Mouse (Mus musculus): Measurements from ENCODE around the gene Itgb6. TPM values are rescaled to one million over a fixed set of nuclear protein-coding genes. Genes with fewer than 3 reads are reported as not detected.

The Itgb6 gene
- polyA plus RNA-seq, 1 experiment from 2014 or later, result 0.09 TPM

DNA sequence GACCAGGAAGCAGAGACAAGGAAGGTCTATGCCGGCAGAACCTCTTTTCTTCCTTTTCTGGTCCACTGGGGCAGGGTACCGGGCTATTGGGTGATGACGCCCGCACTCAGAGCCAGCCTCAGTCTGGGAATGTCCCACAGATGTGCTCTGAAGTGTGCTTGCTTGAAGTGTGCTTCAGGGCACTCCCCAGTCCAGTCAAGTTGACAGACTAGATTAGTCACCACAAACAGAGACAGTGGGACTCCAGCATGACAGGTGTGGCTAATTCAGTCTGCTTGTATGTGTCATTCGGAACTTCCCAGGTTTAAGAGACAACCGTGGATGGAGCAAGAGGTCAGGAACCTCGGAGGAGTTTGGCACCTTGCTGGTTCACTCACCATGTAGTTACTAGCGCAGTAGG lies 27.9 kb downstream of the Itgb6 start:
- WGBS, result 86% methylated on average over 8 of the region's 8 CpGs
- no peak overlapping the region for H3K4me2 ChIP-seq
- no peak overlapping the region for H3K4me3 ChIP-seq
- no peaks in the 10 kb centered on the region for H3K9me3 ChIP-seq
- H3K36me3 ChIP-seq (replicated peaks), result no peaks in the 10 kb centered on the region
- ATAC-seq (replicated peaks), result no peak
- H3K27me3 ChIP-seq (replicated peaks), result no peaks in the 10 kb centered on the region
- H3K4me1 ChIP-seq, result no peaks in the 10 kb centered on the region; the same call in 1 of the 2 replicates
- no peak overlapping the region for H3K27ac ChIP-seq
- no peak overlapping the region for H3K9ac ChIP-seq

DNA sequence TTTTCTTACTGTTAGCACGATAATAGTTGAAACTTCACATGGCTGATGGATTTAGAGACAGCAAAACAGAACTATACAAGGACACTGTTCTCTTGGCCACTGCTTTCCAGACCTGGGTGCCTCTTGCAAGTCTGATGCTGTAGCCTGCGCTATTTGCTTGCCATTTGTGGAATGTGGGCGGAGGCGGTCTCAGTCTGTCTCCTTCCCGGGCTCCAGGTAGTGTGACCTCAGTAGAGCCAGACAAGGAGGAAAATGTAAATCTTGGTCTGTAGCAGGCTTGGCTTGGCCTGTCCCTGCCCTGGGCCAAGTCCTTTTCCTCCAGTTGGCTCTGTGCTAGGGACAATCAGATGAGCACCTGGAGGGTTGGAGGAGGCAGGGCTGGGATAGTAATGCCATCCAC lies 30.2 kb downstream of the Itgb6 start:
- H3K4me3 ChIP-seq, result no peak overlapping the region
- H3K9ac ChIP-seq, result no peak overlapping the region
- no peak overlapping the region for H3K27ac ChIP-seq
- no peaks in the 10 kb centered on the region for H3K27me3 ChIP-seq (replicated peaks)
- WGBS, result 85% methylated on average over 5 of the region's 5 CpGs
- no peak overlapping the region for H3K4me2 ChIP-seq
- H3K36me3 ChIP-seq (replicated peaks), result no peaks in the 10 kb centered on the region
- no peak for ATAC-seq (replicated peaks)
- no peaks in the 10 kb centered on the region for H3K4me1 ChIP-seq
- H3K9me3 ChIP-seq, result no peaks in the 10 kb centered on the region

DNA sequence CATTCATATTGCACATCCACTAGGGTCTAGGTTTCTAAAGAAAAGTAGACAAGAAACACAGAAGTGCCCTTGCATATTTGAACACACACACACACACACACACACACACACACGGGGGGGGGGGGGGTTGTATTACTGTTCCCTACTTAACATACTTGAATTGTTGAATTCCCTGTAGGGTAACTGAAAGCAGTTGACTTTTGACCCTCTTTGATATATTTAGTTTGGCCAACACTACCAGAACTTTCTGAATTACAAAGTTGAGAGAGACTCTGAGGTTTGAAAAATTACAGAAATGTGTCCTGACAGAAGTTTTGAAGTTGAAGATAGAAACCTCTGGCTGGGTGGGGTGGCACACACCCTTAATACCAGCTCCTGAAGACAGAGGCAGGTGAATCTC lies 32.2 kb downstream of the Itgb6 start:
- Histone ChIP-seq H3K27me3 (replicated peaks) (no peaks in the 10 kb centered on the region), H3K27ac (no peak overlapping the region), H3K4me1 (no peaks in the 10 kb centered on the region), H3K4me3 (no peak overlapping the region), H3K9ac (no peak overlapping the region), H3K4me2 (no peak overlapping the region), H3K9me3 (no peaks in the 10 kb centered on the region), H3K36me3 (replicated peaks) (no peaks in the 10 kb centered on the region)
- 63% methylated on average over 1 of the region's 1 CpGs for WGBS
- ATAC-seq (replicated peaks), result no peak

DNA sequence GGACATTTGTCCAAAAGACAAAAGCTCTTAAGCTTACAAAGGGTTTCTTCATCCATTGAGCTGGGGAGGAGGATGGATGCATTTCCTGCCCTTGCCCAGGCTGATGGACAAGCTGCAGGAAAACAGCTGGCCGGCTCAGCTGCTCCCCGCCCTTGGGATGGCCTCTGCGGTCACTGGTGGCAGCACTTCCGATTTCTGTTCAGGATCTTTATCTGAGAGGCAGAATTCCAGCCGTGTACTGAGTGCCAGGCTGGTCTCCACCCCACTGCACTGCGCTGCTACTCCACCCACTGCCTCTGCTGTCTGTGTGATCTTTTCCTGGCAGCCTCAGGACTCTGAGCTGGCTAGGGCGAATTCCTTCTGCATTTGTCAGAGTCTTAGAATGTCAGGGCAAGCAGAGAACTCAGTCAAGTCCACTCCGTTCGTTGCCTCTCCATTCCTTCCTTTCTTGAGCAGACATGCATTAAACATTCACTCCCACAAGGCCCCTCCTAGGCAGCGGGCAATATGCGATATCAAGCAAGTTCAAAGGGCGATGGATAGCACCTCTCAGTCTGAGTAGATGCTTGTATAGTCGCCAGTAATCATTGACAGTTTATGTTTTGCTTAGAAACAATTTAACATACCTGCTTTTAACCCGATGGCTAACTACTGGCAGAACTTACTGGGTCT lies 33.4 kb downstream of the Itgb6 start:
- H3K27me3 ChIP-seq (replicated peaks), result no peaks in the 10 kb centered on the region
- no peaks in the 10 kb centered on the region for H3K9me3 ChIP-seq
- no peak overlapping the region for H3K4me3 ChIP-seq
- 54% methylated on average over 14 of the region's 14 CpGs for WGBS
- H3K9ac ChIP-seq, result no peak overlapping the region
- H3K4me2 ChIP-seq, result no peak overlapping the region
- no peaks in the 10 kb centered on the region for H3K4me1 ChIP-seq
- ATAC-seq (replicated peaks), result 0 out of 2 replicates have a peak, but pooled peaks have one; percentile 30
- H3K36me3 ChIP-seq (replicated peaks), result no peaks in the 10 kb centered on the region
- no peak overlapping the region for H3K27ac ChIP-seq

DNA sequence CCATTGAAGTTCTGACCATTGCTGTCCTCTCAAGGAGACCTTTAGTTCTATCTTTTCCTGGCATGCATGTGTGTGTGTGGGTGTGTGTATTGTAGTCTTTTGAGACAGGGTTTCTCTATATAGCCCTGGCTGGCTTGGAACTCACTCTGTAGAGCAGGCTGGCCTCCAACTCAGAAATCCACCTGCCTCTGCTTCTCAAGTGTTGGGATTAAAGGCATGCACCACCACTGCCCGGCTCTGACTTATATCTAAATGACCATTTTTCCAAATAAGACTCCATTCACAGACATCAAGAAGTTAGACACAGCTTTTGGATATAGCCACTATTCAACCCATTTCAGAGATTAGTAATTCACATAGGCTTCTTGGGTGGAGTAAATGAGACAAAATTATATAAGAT lies 34.3 kb downstream of the Itgb6 start:
- no peak overlapping the region for H3K4me2 ChIP-seq

DNA sequence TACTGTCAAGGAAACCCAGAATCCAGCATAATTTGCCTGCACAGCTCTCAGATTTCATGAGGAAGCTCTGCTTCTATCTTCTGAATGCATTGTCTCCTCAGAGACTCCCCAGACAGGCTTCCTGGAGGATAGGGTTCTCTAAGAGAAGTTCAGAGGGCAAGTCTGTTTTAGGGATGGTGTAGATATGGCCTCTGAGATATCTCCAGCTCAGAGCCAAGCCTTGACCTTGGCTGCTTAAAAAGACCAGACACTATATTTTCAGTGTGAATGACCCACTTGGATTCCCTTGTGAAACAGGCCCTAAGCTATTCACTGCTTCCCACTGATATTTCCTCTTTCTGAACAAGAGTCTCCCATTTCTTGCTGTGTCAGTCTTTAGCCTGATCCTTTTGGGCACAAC lies 36.5 kb downstream of the Itgb6 start:
- no peak overlapping the region for H3K27ac ChIP-seq
- H3K27me3 ChIP-seq (replicated peaks), result no peaks in the 10 kb centered on the region
- H3K4me1 ChIP-seq, result no peaks in the 10 kb centered on the region
- ATAC-seq (replicated peaks), result no peak
- no peak overlapping the region for H3K4me2 ChIP-seq
- no peak overlapping the region for H3K4me3 ChIP-seq
- no peak overlapping the region for H3K9ac ChIP-seq
- no peaks in the 10 kb centered on the region for H3K36me3 ChIP-seq (replicated peaks)
- H3K9me3 ChIP-seq, result no peaks in the 10 kb centered on the region

More for the DNA sequence above, 34.3 kb downstream of the Itgb6 start:
- H3K9me3 ChIP-seq, result no peaks in the 10 kb centered on the region
- no peak overlapping the region for H3K27ac ChIP-seq
- ATAC-seq (replicated peaks), result no peak
- 82% methylated on average over 1 of the region's 1 CpGs for WGBS
- no peaks in the 10 kb centered on the region for H3K36me3 ChIP-seq (replicated peaks)
- no peak overlapping the region for H3K4me3 ChIP-seq
- no peaks in the 10 kb centered on the region for H3K4me1 ChIP-seq
- H3K9ac ChIP-seq, result no peak overlapping the region
- H3K27me3 ChIP-seq (replicated peaks), result no peaks in the 10 kb centered on the region

DNA sequence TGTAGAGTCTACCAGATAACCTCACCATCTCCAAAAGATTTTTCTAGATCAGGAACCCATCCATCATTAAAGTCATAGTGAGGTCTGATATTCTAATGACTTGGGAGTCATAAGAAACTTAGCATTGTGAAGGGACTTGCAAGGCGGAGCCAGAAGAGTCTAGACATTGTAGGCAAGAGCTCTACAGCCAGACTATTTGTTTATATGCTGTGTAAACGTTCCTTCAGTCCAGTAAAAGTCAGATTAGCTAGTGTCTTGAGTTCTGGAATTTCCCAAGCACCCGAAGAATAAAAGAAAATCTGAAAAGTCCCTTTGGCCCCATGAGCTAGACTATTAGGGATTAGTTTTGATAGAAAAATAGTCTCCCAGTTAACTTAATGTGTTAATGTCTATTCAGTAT lies 38.3 kb downstream of the Itgb6 start:
- Histone ChIP-seq H3K4me3 (no peak overlapping the region), H3K4me1 (no peaks in the 10 kb centered on the region), H3K27ac (no peak overlapping the region), H3K4me2 (no peak overlapping the region), H3K27me3 (replicated peaks) (no peaks in the 10 kb centered on the region), H3K36me3 (replicated peaks) (no peaks in the 10 kb centered on the region), H3K9ac (no peak overlapping the region), H3K9me3 (no peaks in the 10 kb centered on the region)
- no peak for ATAC-seq (replicated peaks)
- WGBS, result 81% methylated on average over 3 of the region's 3 CpGs

DNA sequence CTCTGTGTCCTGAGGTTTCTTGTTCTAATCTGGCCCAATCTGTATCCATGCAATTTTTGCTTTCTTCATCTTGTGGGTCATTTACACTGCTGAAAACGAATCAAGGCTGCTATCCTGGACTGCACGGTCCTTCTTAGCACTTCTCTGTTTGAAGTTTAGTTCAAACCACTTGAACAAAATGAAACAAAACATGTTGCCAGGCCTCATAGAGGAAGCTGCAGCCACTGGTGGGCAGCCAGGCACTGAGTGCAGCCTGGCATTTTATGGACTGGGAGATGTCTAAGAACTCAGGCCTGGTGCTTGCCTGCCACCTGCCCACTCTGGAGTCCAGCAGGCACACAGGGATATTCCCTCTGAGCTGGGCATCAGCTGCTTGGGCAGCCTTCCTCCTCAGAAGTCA lies 39.9 kb downstream of the Itgb6 start:
- WGBS, result 81% methylated on average over 2 of the region's 2 CpGs
- no peaks in the 10 kb centered on the region for H3K9me3 ChIP-seq
- no peak overlapping the region for H3K9ac ChIP-seq
- H3K36me3 ChIP-seq (replicated peaks), result no peaks in the 10 kb centered on the region
- no peak overlapping the region for H3K27ac ChIP-seq
- no peaks in the 10 kb centered on the region for H3K27me3 ChIP-seq (replicated peaks)
- no peaks in the 10 kb centered on the region for H3K4me1 ChIP-seq
- no peak overlapping the region for H3K4me3 ChIP-seq
- no peak for ATAC-seq (replicated peaks)
- no peak overlapping the region for H3K4me2 ChIP-seq

DNA sequence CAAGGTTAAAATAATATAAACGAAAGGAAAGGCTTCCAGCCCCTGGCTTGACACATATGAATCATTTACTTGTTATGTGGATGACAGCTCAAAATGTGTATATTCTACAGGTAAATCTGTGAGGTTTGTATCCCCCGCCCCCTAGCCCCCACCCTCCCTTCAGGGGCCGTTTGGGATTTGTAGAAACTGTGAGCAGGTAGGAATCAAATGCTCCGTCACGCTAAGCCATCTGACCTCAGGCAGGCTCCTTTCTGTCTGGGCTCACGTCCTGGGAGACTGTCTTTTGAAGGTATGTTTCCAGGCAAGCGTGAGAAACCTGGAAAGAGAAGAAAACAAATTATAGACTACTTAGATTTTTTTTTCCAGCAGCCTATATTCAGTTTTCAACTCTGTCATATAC lies 48.0 kb downstream of the Itgb6 start:
- no peak for ATAC-seq (replicated peaks)
- H3K4me2 ChIP-seq, result no peak overlapping the region
- H3K27ac ChIP-seq, result no peak overlapping the region
- no peaks in the 10 kb centered on the region for H3K27me3 ChIP-seq (replicated peaks)
- no peak overlapping the region for H3K9ac ChIP-seq
- 57% methylated on average over 7 of the region's 7 CpGs for WGBS
- H3K4me1 ChIP-seq, result peaks cover 10% of the 10 kb centered on the region
- H3K36me3 ChIP-seq (replicated peaks), result no peaks in the 10 kb centered on the region
- H3K4me3 ChIP-seq, result no peak overlapping the region
- H3K9me3 ChIP-seq, result no peaks in the 10 kb centered on the region

DNA sequence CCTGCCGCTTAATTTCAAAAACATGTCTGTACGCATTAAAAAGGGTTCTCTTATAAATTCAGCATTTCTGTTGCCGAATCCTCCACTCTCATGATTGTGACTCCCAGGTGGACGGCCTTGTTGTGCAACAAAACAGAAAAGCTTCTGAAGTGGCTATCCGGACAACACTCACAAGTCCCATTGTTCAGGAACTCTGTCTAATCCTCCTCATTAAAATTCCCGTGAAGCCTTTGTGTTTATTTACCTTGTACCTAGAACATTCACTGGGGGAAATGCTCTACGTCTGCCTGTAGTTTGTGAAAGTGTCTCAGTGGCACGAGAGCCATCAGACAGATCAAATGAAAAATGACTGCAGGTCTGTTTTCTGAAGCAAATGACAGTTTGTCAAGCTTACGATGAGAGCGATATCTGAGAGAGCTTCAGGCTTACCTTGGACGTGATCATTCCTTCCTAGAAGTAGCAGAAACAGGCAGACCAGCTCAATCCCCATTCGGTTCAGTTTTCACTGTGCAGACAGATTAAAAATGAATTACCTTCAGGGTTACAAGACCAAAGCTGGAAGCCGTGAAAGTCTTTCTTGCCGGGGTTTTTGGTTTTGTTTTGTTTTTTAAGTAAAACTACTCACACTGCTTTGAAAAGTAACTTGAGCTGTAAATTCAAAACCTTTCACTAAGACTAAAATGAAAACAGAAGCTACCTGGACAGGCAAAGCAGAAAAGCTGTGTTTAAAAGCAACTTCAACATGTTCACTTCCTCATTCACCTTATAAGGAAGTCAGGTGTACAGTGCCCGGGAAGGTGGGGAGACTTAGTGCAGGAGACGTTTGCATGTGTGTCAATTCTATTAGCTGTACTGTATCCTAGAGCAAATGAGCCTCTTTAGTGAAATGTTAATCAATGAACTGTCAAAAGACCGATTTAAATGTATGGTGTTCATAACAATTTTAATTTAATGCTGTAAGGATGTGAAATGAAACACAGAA lies 49.2 kb downstream of the Itgb6 start:
- H3K9me3 ChIP-seq, result no peaks in the 10 kb centered on the region
- no peaks in the 10 kb centered on the region for H3K36me3 ChIP-seq (replicated peaks)
- H3K4me1 ChIP-seq, result peaks cover 10% of the 10 kb centered on the region
- no peaks in the 10 kb centered on the region for H3K27me3 ChIP-seq (replicated peaks)
- no peak for ATAC-seq (replicated peaks)
- H3K9ac ChIP-seq, result no peak overlapping the region
- 25% methylated on average over 17 of the region's 17 CpGs for WGBS
- H3K27ac ChIP-seq, result no peak overlapping the region
- peak overlapping the region; percentile 4; the same call in 1 of the 2 replicates for H3K4me2 ChIP-seq
- H3K4me3 ChIP-seq, result no peak overlapping the region

DNA sequence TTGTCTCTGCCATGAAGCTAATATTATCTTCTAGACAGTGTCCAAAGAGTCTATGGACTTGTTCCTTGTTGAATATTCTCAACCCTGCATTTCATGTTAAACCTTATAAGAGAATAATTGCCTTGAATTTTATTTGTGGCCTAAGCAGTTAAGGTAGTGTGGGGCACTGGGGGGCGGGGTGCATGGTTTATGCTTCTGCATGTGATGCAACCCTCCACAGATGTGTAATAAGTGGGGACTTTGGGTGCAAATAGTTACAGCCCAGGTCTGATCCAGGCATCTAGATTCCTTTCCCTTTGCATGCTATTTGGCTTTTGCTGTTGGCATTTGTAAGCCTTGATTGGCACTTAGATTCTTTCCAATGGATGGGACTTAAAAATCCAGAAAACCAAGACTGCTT lies 51.2 kb downstream of the Itgb6 start:
- Histone ChIP-seq H3K4me1 (peaks cover 10% of the 10 kb centered on the region), H3K4me3 (no peak overlapping the region), H3K4me2 (no peak overlapping the region), H3K9ac (no peak overlapping the region), H3K27ac (no peak overlapping the region), H3K36me3 (replicated peaks) (no peaks in the 10 kb centered on the region), H3K9me3 (no peaks in the 10 kb centered on the region), H3K27me3 (replicated peaks) (no peaks in the 10 kb centered on the region)
- ATAC-seq (replicated peaks), result no peak
- WGBS, result 77% methylated on average over 1 of the region's 1 CpGs

DNA sequence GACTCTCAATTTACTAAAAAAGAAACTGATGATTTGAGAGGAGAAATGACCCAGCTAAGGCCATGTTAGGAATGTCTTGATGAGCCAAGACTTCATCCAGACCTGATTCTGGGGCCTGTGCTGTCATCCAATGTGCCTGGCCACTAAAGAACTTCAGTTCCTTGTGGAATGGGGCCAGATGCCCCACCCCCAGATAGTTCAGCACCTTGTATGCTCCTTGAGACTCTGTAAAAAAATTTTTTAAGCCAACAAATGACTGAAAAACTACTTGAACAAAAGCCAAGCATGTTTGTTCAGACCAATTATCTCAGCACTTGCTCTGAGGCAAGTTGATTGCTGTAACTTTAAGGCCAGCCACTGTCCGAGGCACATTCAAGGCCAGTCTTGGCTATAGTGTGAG lies 59.4 kb downstream of the Itgb6 start:
- Histone ChIP-seq H3K4me1 (no peaks in the 10 kb centered on the region), H3K9me3 (no peaks in the 10 kb centered on the region), H3K36me3 (replicated peaks) (no peaks in the 10 kb centered on the region), H3K27me3 (replicated peaks) (no peaks in the 10 kb centered on the region), H3K27ac (no peak overlapping the region), H3K4me3 (no peak overlapping the region), H3K4me2 (no peak overlapping the region), H3K9ac (no peak overlapping the region)
- 84% methylated on average over 1 of the region's 1 CpGs for WGBS
- ATAC-seq (replicated peaks), result no peak

DNA sequence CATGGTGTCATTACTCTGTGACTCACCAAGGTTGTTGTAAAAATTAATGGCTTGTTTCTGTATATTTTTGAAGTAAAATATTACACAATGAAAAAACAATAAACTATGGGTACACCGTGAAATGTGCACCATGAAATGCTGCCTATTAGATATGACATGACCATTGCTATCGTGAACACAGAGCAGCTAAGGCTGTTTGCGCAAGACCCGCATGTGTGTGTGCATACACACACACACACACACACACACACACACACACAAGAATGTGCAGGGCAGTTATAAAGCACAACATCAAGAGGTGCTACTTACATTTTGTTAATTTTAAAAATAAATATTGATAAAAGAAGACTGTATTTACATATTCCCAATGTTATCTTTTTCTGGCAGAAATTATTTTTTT lies 62.5 kb downstream of the Itgb6 start:
- Histone ChIP-seq H3K4me1 (no peaks in the 10 kb centered on the region), H3K9me3 (no peaks in the 10 kb centered on the region), H3K27ac (no peak overlapping the region), H3K4me2 (no peak overlapping the region), H3K36me3 (replicated peaks) (no peaks in the 10 kb centered on the region), H3K27me3 (replicated peaks) (no peaks in the 10 kb centered on the region), H3K9ac (no peak overlapping the region), H3K4me3 (no peak overlapping the region)
- no peak for ATAC-seq (replicated peaks)
- 94% methylated on average over 4 of the region's 4 CpGs for WGBS

Data from midbrain, embryonic 15.5 days (tissue).